Mouse (Mus musculus): ENCODE measurements around the gene Ntn1.

DNA sequence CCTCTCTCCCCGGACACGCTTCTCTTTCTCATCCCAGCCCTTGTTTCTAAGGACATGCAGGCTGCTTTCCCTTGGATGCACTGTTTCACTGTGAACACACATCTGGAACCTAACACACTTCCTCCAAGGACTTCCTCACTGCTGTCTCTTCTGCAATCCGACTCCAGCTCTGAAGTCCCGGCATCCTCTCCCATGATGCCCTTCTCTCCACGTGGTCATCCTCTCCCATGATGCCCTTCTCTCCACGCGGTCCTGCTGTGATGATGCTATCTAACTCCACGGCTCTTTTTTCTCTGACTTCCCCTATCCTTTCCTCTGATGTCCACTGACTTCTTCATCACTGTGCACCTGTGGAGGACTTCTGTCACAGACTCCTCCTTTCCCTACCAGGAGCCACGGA is 39.5 kb upstream of the Ntn1 start:
- no peak for TF ChIP-seq CTCF (conservative IDR thresholded peaks at IDR 0.05; ENCODE audit: insufficient read depth, insufficient read length, low read depth, low read length)
- TF ChIP-seq POLR2A (IDR thresholded peaks at IDR 0.05; ENCODE audit: low read depth, low read length): no peak

Data from kidney, adult 2 months (tissue).